Comparison of ENCODE assay signal across 1 mouse cellular context in genomic region chr7:127773664-127774384, GRCm38 (mm10).
A peak's percentile ranks its signal among the peaks of the same experiment; 100 is the strongest.
TF ChIP-seq lines count a peak whose summit lies in the region.

No protein-coding gene starts in this region.

TF ChIP-seq in MEL, 35 proteins besides CTCF, POLR2A, EP300 and RAD21:
- TF ChIP-seq UBTF (IDR thresholded peaks at IDR 0.05; ENCODE audit: borderline replicate concordance, insufficient read depth, low read depth, low read length): no peak
- peak; percentile 79 for TF ChIP-seq SMC3 (IDR thresholded peaks at IDR 0.05; ENCODE audit: low read depth, low read length)
- no peak for TF ChIP-seq GABPA (IDR thresholded peaks at IDR 0.05; ENCODE audit: low read depth, low read length)
- TF ChIP-seq TBP (IDR thresholded peaks at IDR 0.05; ENCODE audit: low read depth, low read length): peak; percentile 29; the same call in 1 of the 2 replicates
- TF ChIP-seq HCFC1 (IDR thresholded peaks at IDR 0.05; ENCODE audit: low read depth, low read length): peak; percentile 52; the same call in 1 of the 2 replicates
- TF ChIP-seq MAFK (IDR thresholded peaks at IDR 0.05; ENCODE audit: borderline replicate concordance, low read depth, low read length): no peak
- TF ChIP-seq ZC3H11A (IDR thresholded peaks at IDR 0.05; ENCODE audit: low read depth, low read length): peak; percentile 65
- peak; percentile 70; the same call in 1 of the 2 replicates for TF ChIP-seq POLR2AphosphoS5 (IDR thresholded peaks at IDR 0.05; ENCODE audit: borderline replicate concordance, low read depth, low read length)
- no peak for TF ChIP-seq ZNF384 (IDR thresholded peaks at IDR 0.05; ENCODE audit: low read depth, low read length)
